Comparison of ENCODE assay signal across 8 mouse cellular contexts in the genomic region with DNA sequence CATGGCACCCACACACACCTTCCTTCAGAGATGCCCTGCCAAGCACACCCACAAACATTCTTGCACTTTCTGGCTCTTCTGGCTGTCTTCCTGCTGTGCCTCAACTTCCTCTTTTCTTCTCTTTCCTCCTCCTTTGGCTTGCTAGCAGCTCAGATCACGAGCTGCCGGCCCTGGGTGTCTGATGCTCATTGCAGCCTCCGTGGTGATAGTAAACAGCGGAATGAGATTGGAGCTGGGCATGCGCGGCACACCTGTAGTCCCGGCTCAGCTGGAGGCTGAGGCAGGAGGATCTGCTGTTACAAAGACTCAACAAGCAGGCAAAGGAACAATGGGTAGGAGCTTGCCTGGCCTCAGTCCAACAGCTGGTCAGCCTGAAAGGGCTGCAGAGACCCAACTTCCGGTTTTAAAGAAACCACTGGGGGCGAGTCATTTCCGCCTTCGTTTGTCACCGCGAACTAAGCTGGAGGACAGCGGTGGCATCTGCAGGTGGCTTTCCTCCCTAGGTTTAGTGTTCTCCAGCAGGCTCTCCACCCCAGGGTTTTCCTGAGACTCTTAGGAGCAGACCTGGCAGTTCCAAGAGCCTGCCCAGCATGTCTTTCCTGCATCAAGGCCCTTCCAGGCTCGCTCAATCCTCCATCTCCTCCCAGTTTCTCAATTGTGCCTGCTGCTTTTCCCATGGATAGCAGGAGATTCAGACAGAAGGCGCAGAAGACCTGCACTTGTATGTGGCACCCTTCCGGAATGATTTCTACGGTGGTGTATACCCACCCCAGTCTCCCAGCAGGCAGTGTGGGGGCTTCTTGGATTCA. TPM values are rescaled to one million over a fixed set of nuclear protein-coding genes. Genes with fewer than 3 reads are reported as not detected.
DNase-seq lines count a peak whose midpoint lies in the region; ATAC-seq and TF ChIP-seq lines count a peak whose summit lies in the region.

No protein-coding gene starts in this region.

- no peak for ATAC-seq in lung, postnatal 0 days

- intact Hi-C loops in left cerebral cortex, adult 2 months (cut with DNase I) = loop anchor here (2.0 kb wide), 2 partner anchors 33 to 67 kb away; no protein-coding TSS in a partner anchor
- intact Hi-C loops in left cerebral cortex, postnatal 25 days (cut with DNase I) = no loop called here

- TF ChIP-seq CTCF in left cerebral cortex, adult 2 months (IDR thresholded peaks at IDR 0.05) = no peak
- no peak for TF ChIP-seq CTCF in bone marrow, adult 2 months (IDR thresholded peaks at IDR 0.05; ENCODE audit: control insufficient read depth, insufficient read depth, low read length)
- TF ChIP-seq CTCF in lung, postnatal 0 days (IDR thresholded peaks at IDR 0.05) = no peak

- no peaks in the 10 kb centered on the region for H3K27me3 ChIP-seq in heart, embryonic 10.5 days (ENCODE audit: insufficient read depth, poor library complexity, severe bottlenecking)
- H3K27me3 ChIP-seq in lung, postnatal 0 days (replicated peaks; ENCODE audit: insufficient read depth, low read length) = no peaks in the 10 kb centered on the region

- no peak overlapping the region for H3K4me3 ChIP-seq in left cerebral cortex, adult 2 months
- H3K4me3 ChIP-seq in bone marrow, adult 2 months (replicated peaks; ENCODE audit: control insufficient read depth, low read depth, low read length) = peak overlapping the region; percentile 78
- peak overlapping the region; percentile 19; the same call in 1 of the 2 replicates for H3K4me3 ChIP-seq in heart, embryonic 10.5 days
- no peak overlapping the region; the same call in 1 of the 2 replicates for H3K4me3 ChIP-seq in lung, postnatal 0 days (ENCODE audit: low read depth, low read length)

- DNase-seq in left cerebral cortex, adult 2 months (ENCODE audit: extremely low spot score in 1 of 2, low spot score in 2 of 2) = no peak
- no peak for DNase-seq in left cerebral cortex, postnatal 25 days (ENCODE audit: low spot score in 2 of 2)
- peak; percentile 74 for DNase-seq in heart, embryonic 10.5 days (ENCODE audit: low spot score)
- peak; percentile 46 to 67 for DNase-seq in kidney, adult 8-10 months
- peak; percentile 73 for DNase-seq in lung, postnatal 0 days (ENCODE audit: low spot score)
- DNase-seq in spleen, adult 12 weeks (ENCODE audit: low spot score) = peak; percentile 60
- no peak for DNase-seq in frontal cortex, postnatal 25 days (ENCODE audit: low spot score in 2 of 2)

- peak; percentile 66; the same call in 1 of the 2 replicates for TF ChIP-seq POLR2A in bone marrow, adult 2 months (IDR thresholded peaks at IDR 0.05; ENCODE audit: borderline replicate concordance, control insufficient read depth, low read depth, low read length)

- WGBS in bone marrow, adult 2 months = 2% methylated on average over 18 of the region's 18 CpGs
- 48% methylated on average over 18 of the region's 18 CpGs for WGBS in heart, embryonic 10.5 days
- WGBS in lung, postnatal 0 days = 52% methylated on average over 18 of the region's 18 CpGs

- TF ChIP-seq EP300 in lung, postnatal 0 days (IDR thresholded peaks at IDR 0.05) = no peak

- peaks cover 8% of the 10 kb centered on the region for H3K4me1 ChIP-seq in bone marrow, adult 2 months (ENCODE audit: control insufficient read depth, insufficient read depth, low read length)
- H3K4me1 ChIP-seq in heart, embryonic 10.5 days = peaks cover 56% of the 10 kb centered on the region
- H3K4me1 ChIP-seq in lung, postnatal 0 days (ENCODE audit: insufficient read depth, low read depth, low read length) = peaks cover 19% of the 10 kb centered on the region

- H3K9me3 ChIP-seq in heart, embryonic 10.5 days = no peaks in the 10 kb centered on the region
- no peaks in the 10 kb centered on the region for H3K9me3 ChIP-seq in lung, postnatal 0 days (ENCODE audit: low read length)

- H3K4me2 ChIP-seq in lung, postnatal 0 days (replicated peaks; ENCODE audit: low read depth, low read length) = peak overlapping the region; percentile 17; the same call in 1 of the 2 replicates

- no peak overlapping the region for H3K9ac ChIP-seq in lung, postnatal 0 days (replicated peaks; ENCODE audit: low read depth)

- peaks cover 12% of the 10 kb centered on the region for H3K36me3 ChIP-seq in heart, embryonic 10.5 days
- no peaks in the 10 kb centered on the region for H3K36me3 ChIP-seq in lung, postnatal 0 days (ENCODE audit: insufficient read depth, low read length)

- peak overlapping the region; percentile 80 for H3K27ac ChIP-seq in left cerebral cortex, adult 2 months
- H3K27ac ChIP-seq in bone marrow, adult 2 months (ENCODE audit: control insufficient read depth, insufficient read depth, low read depth, low read length, poor library complexity) = peak overlapping the region; percentile 97
- H3K27ac ChIP-seq in heart, embryonic 10.5 days = peak overlapping the region; percentile 73
- peak overlapping the region; percentile 87 for H3K27ac ChIP-seq in lung, postnatal 0 days (ENCODE audit: low read length)

RNA-seq across cellular contexts. Expression of gene Zfp36l2, which starts 6.0 kb away (rescaled TPM):
- 10 to 100 TPM; 22.5 to 24.3 TPM for total RNA-seq in left cerebral cortex, adult 2 months (2021)
- total RNA-seq in left cerebral cortex, postnatal 25 days (2021) = 10 to 100 TPM; 22.3 to 23.4 TPM
- 45.8 and 74.0 TPM in 2 replicates for polyA plus RNA-seq in bone marrow, adult 2 months (2011; ENCODE audit: insufficient read depth, insufficient read length, low replicate concordance, missing spikeins)
- 5.2 and 10.4 TPM in 2 replicates for polyA plus RNA-seq in heart, embryonic 10.5 days (2016; fragmentation: Nextera tagmentation; extraction: Ambion mirVana)
- 15.6 and 17.5 TPM in 2 replicates for polyA plus RNA-seq in lung, postnatal 0 days (2015; fragmentation: Nextera tagmentation; extraction: Ambion mirVana)

Comparison
In these comparisons a context has a peak if more than half of its experiments do, and no peak if none do; other contexts are left out.
1. DNase-seq: peak in heart, embryonic 10.5 days (single experiment), kidney, adult 8-10 months (2 of 2), lung, postnatal 0 days (single experiment) and spleen, adult 12 weeks (single experiment); none in left cerebral cortex, adult 2 months (0 of 2), left cerebral cortex, postnatal 25 days (0 of 2) and frontal cortex, postnatal 25 days (0 of 2).
2. H3K4me3 ChIP-seq: peak in bone marrow, adult 2 months (single experiment) and heart, embryonic 10.5 days (single experiment); none in left cerebral cortex, adult 2 months (single experiment) and lung, postnatal 0 days (single experiment).
3. Peak in every context shown above with its lines, with median percentiles within 50 percentile points of each other: H3K27ac ChIP-seq.